In genomic region chr10:26190811-26191210, GRCm38 (mm10) we compare ENCODE assay signal across 29 mouse cellular contexts. TPM values are rescaled to one million over a fixed set of nuclear protein-coding genes. Genes with fewer than 3 reads are reported as not detected.
A peak's percentile ranks its signal among the peaks of the same experiment; 100 is the strongest.
DNase-seq lines count a peak whose midpoint lies in the region; ATAC-seq and TF ChIP-seq lines count a peak whose summit lies in the region.
"Had no signal": no experiment of that assay in that cellular context is flagged by ENCODE, and none has a peak within 500 bp of the region (broad histone marks: within the 10 kb centered on the region; RNA-seq: fewer than 3 reads in every experiment).

No protein-coding gene starts in this region.

- no peaks in the 10 kb centered on the region for H3K36me3 ChIP-seq in embryonic facial prominence, embryonic 11.5 days (replicated peaks; ENCODE audit: control insufficient read depth, insufficient read depth, low read depth, low read length)
- H3K36me3 ChIP-seq in embryonic facial prominence, embryonic 10.5 days (replicated peaks), result no peaks in the 10 kb centered on the region
- H3K36me3 ChIP-seq in limb, embryonic 14.5 days (ENCODE audit: control insufficient read depth, insufficient read depth, low read length), result no peaks in the 10 kb centered on the region
- H3K36me3 ChIP-seq: forebrain, embryonic 10.5 days; forebrain, embryonic 15.5 days; heart, embryonic 10.5 days; heart, embryonic 13.5 days; hindbrain, embryonic 12.5 days; intestine, embryonic 15.5 days had no signal

- no peak for TF ChIP-seq POLR2A in embryonic fibroblast, embryonic 13.5 days (IDR thresholded peaks at IDR 0.05; ENCODE audit: low read depth, low read length)
- TF ChIP-seq POLR2A in limb, embryonic 14.5 days (IDR thresholded peaks at IDR 0.05; ENCODE audit: borderline replicate concordance, extremely low read depth, insufficient read depth, insufficient read length), result no peak
- no peak for TF ChIP-seq POLR2A in lung, adult 2 months (IDR thresholded peaks at IDR 0.05; ENCODE audit: borderline replicate concordance, extremely low read depth, low read depth, low read length)

- no peaks in the 10 kb centered on the region for H3K27me3 ChIP-seq in embryonic facial prominence, embryonic 11.5 days (ENCODE audit: control insufficient read depth, insufficient read depth, low read length)
- no peaks in the 10 kb centered on the region for H3K27me3 ChIP-seq in embryonic facial prominence, embryonic 10.5 days (replicated peaks; ENCODE audit: low read depth, poor library complexity, severe bottlenecking)
- H3K27me3 ChIP-seq in limb, embryonic 14.5 days (ENCODE audit: control insufficient read depth, insufficient read depth, low read length), result no peaks in the 10 kb centered on the region
- H3K27me3 ChIP-seq: forebrain, embryonic 15.5 days; heart, embryonic 13.5 days; hindbrain, embryonic 12.5 days; intestine, embryonic 15.5 days had no signal

- H3K9ac ChIP-seq in embryonic facial prominence, embryonic 11.5 days (replicated peaks; ENCODE audit: low read length), result no peak overlapping the region
- no peak overlapping the region for H3K9ac ChIP-seq in limb, embryonic 14.5 days (ENCODE audit: low read depth, low read length, severe bottlenecking)
- H3K9ac ChIP-seq: forebrain, embryonic 15.5 days; heart, embryonic 13.5 days; hindbrain, embryonic 12.5 days; intestine, embryonic 15.5 days had no signal

- TF ChIP-seq CTCF in embryonic fibroblast, embryonic 13.5 days (IDR thresholded peaks at IDR 0.05; ENCODE audit: borderline replicate concordance, insufficient read depth, low read length), result no peak
- no peak for TF ChIP-seq CTCF in lung, adult 2 months (IDR thresholded peaks at IDR 0.05; ENCODE audit: insufficient read depth, low read length)

- H3K9me3 ChIP-seq in embryonic facial prominence, embryonic 11.5 days (replicated peaks; ENCODE audit: control insufficient read depth, low read length), result no peaks in the 10 kb centered on the region
- no peaks in the 10 kb centered on the region for H3K9me3 ChIP-seq in embryonic facial prominence, embryonic 10.5 days
- H3K9me3 ChIP-seq in limb, embryonic 14.5 days (ENCODE audit: control insufficient read depth, low read length), result no peaks in the 10 kb centered on the region
- H3K9me3 ChIP-seq: forebrain, embryonic 10.5 days; forebrain, embryonic 15.5 days; heart, embryonic 10.5 days; heart, embryonic 13.5 days; hindbrain, embryonic 12.5 days; intestine, embryonic 15.5 days had no signal

- ATAC-seq in embryonic facial prominence, embryonic 11.5 days (replicated peaks; ENCODE audit: insufficient number of reproducible peaks, low FRiP score, low TSS enrichment, low read depth), result no peak
- ATAC-seq in limb, embryonic 14.5 days (ENCODE audit: low FRiP score, low read depth), result no peak; the same call in 1 of the 2 replicates
- ATAC-seq: forebrain, embryonic 15.5 days; hindbrain, embryonic 16.5 days; intestine, embryonic 15.5 days; Patski had no signal

- H3K27ac ChIP-seq in embryonic facial prominence, embryonic 11.5 days (replicated peaks; ENCODE audit: low read depth, low read length), result 0 out of 2 replicates have a peak overlapping the region, but pooled peaks have one; percentile 25
- no peak overlapping the region for H3K27ac ChIP-seq in embryonic facial prominence, embryonic 10.5 days (replicated peaks)
- peak overlapping the region; percentile 47; the same call in 1 of the 2 replicates for H3K27ac ChIP-seq in embryonic fibroblast, embryonic 13.5 days (ENCODE audit: insufficient read depth, low read length)
- peak overlapping the region; percentile 71; the same call in 1 of the 2 replicates for H3K27ac ChIP-seq in limb, embryonic 14.5 days (replicated peaks; ENCODE audit: low read depth, low read length)
- H3K27ac ChIP-seq: forebrain, embryonic 10.5 days; forebrain, embryonic 15.5 days; heart, adult 2 months; heart, embryonic 10.5 days; heart, embryonic 13.5 days; hindbrain, embryonic 12.5 days; intestine, embryonic 15.5 days had no signal

- no peak overlapping the region for H3K4me2 ChIP-seq in embryonic facial prominence, embryonic 11.5 days (ENCODE audit: low read depth, low read length)
- H3K4me2 ChIP-seq in limb, embryonic 14.5 days (replicated peaks; ENCODE audit: low read depth, low read length, severe bottlenecking), result 0 out of 2 replicates have a peak overlapping the region, but pooled peaks have one; percentile 17
- H3K4me2 ChIP-seq: forebrain, embryonic 15.5 days; heart, embryonic 13.5 days; hindbrain, embryonic 12.5 days; intestine, embryonic 15.5 days had no signal

- H3K4me3 ChIP-seq in embryonic facial prominence, embryonic 11.5 days (ENCODE audit: low read depth, low read length), result no peak overlapping the region
- H3K4me3 ChIP-seq in embryonic facial prominence, embryonic 10.5 days, result no peak overlapping the region
- H3K4me3 ChIP-seq in embryonic fibroblast, embryonic 13.5 days (ENCODE audit: insufficient read depth, low read length), result no peak overlapping the region
- no peak overlapping the region for H3K4me3 ChIP-seq in limb, embryonic 14.5 days (replicated peaks; ENCODE audit: low read length)
- H3K4me3 ChIP-seq in lung, adult 2 months (replicated peaks; ENCODE audit: extremely low read depth, low read depth, low read length), result no peak overlapping the region
- H3K4me3 ChIP-seq: forebrain, embryonic 10.5 days; forebrain, embryonic 15.5 days; heart, adult 2 months; heart, embryonic 10.5 days; heart, embryonic 13.5 days; hindbrain, embryonic 12.5 days; intestine, embryonic 15.5 days had no signal

- DNase-seq in embryonic facial prominence, embryonic 11.5 days (ENCODE audit: low spot score), result peak; percentile 62
- DNase-seq in embryonic facial prominence, embryonic 10.5 days (ENCODE audit: low spot score), result no peak
- DNase-seq in NIH3T3 (ENCODE audit: low read depth), result peak; percentile 48
- peak; percentile 70 for DNase-seq in limb, embryonic 14.5 days (ENCODE audit: low spot score)
- no peak for DNase-seq in heart, postnatal 25 days (ENCODE audit: low spot score)
- DNase-seq in lung, adult 2 months, result no peak
- no peak for DNase-seq in adrenal gland, postnatal 4 days (ENCODE audit: low spot score in 2 of 2)
- DNase-seq: adrenal gland, postnatal 25 days; cerebellum, adult 18-20 months; cerebellum, adult 9-11 months; cerebellum, postnatal 25 days; gastrocnemius, postnatal 10 days; gastrocnemius, postnatal 36 days; heart, adult 2 months; heart, postnatal 14 days; kidney, adult 11 months had no signal

- intact Hi-C loops in heart, postnatal 25 days (cut with DNase I), result no loop called here

- H3K4me1 ChIP-seq in embryonic facial prominence, embryonic 11.5 days (ENCODE audit: control insufficient read depth, insufficient read depth, low read length), result no peaks in the 10 kb centered on the region
- peaks cover 13% of the 10 kb centered on the region for H3K4me1 ChIP-seq in embryonic facial prominence, embryonic 10.5 days
- no peaks in the 10 kb centered on the region for H3K4me1 ChIP-seq in embryonic fibroblast, embryonic 13.5 days (ENCODE audit: control insufficient read depth, insufficient read depth, low read length)
- H3K4me1 ChIP-seq in limb, embryonic 14.5 days (ENCODE audit: control insufficient read depth, insufficient read depth, low read length), result peaks cover 9% of the 10 kb centered on the region; the same call in 1 of the 2 replicates
- no peaks in the 10 kb centered on the region for H3K4me1 ChIP-seq in lung, adult 2 months (ENCODE audit: control insufficient read depth, insufficient read depth, low read length)
- H3K4me1 ChIP-seq: forebrain, embryonic 15.5 days; heart, embryonic 10.5 days; heart, embryonic 13.5 days; hindbrain, embryonic 12.5 days; intestine, embryonic 15.5 days had no signal

RNA-seq across cellular contexts. Expression of gene Samd3, which starts 38.7 kb away (rescaled TPM):
- polyA plus RNA-seq in embryonic facial prominence, embryonic 11.5 days (2014; fragmentation: Nextera tagmentation; extraction: Ambion mirVana), result 0.15 and 1.7 TPM in 2 replicates
- polyA plus RNA-seq in embryonic facial prominence, embryonic 10.5 days (2016; fragmentation: Nextera tagmentation; extraction: Ambion mirVana), result 0.15 and 0.72 TPM in 2 replicates
- not detected in 2 replicates for polyA plus RNA-seq in embryonic fibroblast, embryonic 13.5 days (2011; ENCODE audit: insufficient read length, low read depth, missing spikeins)
- polyA plus RNA-seq in limb, embryonic 14.5 days (2012; rRNA removed), result 0.04 and 0.14 TPM in 2 replicates
- polyA plus RNA-seq in limb, embryonic 14.5 days (2014; fragmentation: Nextera tagmentation; extraction: Ambion mirVana), result 0.25 TPM in 1 of 2 replicates, not detected in the other
- total RNA-seq in heart, postnatal 25 days (2021), result not detected
- 0.32 and 0.44 TPM in 2 replicates for polyA plus RNA-seq in lung, adult 2 months (2012; rRNA removed)
- not detected for total RNA-seq in adrenal gland, postnatal 4 days (2021)
- total RNA-seq: adrenal gland, postnatal 25 days; common myeloid progenitor, adult 5-6 weeks; ES-E14; gastrocnemius, adult 18-20 months; gastrocnemius, postnatal 10 days; gastrocnemius, postnatal 36 days; granulocyte monocyte progenitor cell, adult 5-6 weeks; heart, adult 2 months; heart, postnatal 14 days had no signal
- polyA plus RNA-seq: heart, embryonic 13.5 days; Patski had no signal

Comparison
In these comparisons a context has a peak if more than half of its experiments do, and no peak if none do; other contexts are left out.
1. DNase-seq: peak in embryonic facial prominence, embryonic 11.5 days (single experiment), NIH3T3 (single experiment) and limb, embryonic 14.5 days (single experiment); none in embryonic facial prominence, embryonic 10.5 days (single experiment), heart, postnatal 25 days (single experiment), lung, adult 2 months (single experiment) and adrenal gland, postnatal 4 days (0 of 2).